Mouse (Mus musculus) ES-Bruce4 (cell line): ENCODE results near the gene Cacng2. TPM values are rescaled to one million over a fixed set of nuclear protein-coding genes. Genes with fewer than 3 reads are reported as not detected.

Experiments used
- H3K27ac ChIP-seq: 2 replicates; pipeline ENCODE4 v1.5.1; 2012; ENCODE audit warnings: low read length, inconsistent platforms; ENCODE audit not compliant: insufficient read depth
- H3K27me3 ChIP-seq: 2 replicates; pipeline ENCODE4 v1.6.1; 2012; ENCODE audit warnings: mild to moderate bottlenecking, low read length, inconsistent platforms; ENCODE audit not compliant: control insufficient read depth, poor library complexity, insufficient read depth, severe bottlenecking
- H3K36me3 ChIP-seq: 2 replicates; pipeline ENCODE4 v1.6.1; 2012; ENCODE audit warnings: inconsistent platforms, mild to moderate bottlenecking, low read length, moderate library complexity; ENCODE audit not compliant: control insufficient read depth, poor library complexity, insufficient read depth, severe bottlenecking
- H3K4me1 ChIP-seq: one replicate; pipeline ENCODE4 v1.8.1; 2011; ENCODE audit warnings: low read length; ENCODE audit not compliant: control insufficient read depth, insufficient read depth
- H3K4me3 ChIP-seq: 2 replicates; pipeline ENCODE4 v1.5.1; 2011; ENCODE audit warnings: low read depth, mild to moderate bottlenecking, low read length
- H3K9ac ChIP-seq: 2 replicates; pipeline ENCODE4 v1.6.1; 2012; ENCODE audit warnings: low read depth, mild to moderate bottlenecking, inconsistent platforms; ENCODE audit not compliant: poor library complexity, severe bottlenecking
- H3K9me3 ChIP-seq: replicated peaks from 2 replicates; pipeline ENCODE4 v1.6.1; 2012; ENCODE audit warnings: mild to moderate bottlenecking, low read length, inconsistent platforms; ENCODE audit not compliant: control insufficient read depth, poor library complexity, insufficient read depth, severe bottlenecking
- CTCF ChIP-seq: IDR thresholded peaks from one replicate; pipeline ENCODE4 v1.8.1; 2011; ENCODE audit warnings: low read depth, low read length
- EP300 ChIP-seq: IDR thresholded peaks from 2 replicates; pipeline ENCODE4 v1.6.1; 2011; ENCODE audit warnings: low read depth, low read length; ENCODE audit not compliant: insufficient read depth
- POLR2A ChIP-seq: IDR thresholded peaks from one replicate; pipeline ENCODE4 v1.8.1; 2011; ENCODE audit warnings: low read length; ENCODE audit not compliant: insufficient read depth
- polyA plus RNA-seq: library from polyadenylated mRNA; stranded (reverse); fragments of >200 nt; gene quantifications from 2 replicates; pipeline ENCODE4 v1.2.4, GENCODE M21; 2011; ENCODE audit warnings: low read depth; ENCODE audit not compliant: missing spikeins, insufficient read depth, insufficient read length

The Cacng2 gene
- polyA plus RNA-seq, 1 experiment, result not detected

DNA sequence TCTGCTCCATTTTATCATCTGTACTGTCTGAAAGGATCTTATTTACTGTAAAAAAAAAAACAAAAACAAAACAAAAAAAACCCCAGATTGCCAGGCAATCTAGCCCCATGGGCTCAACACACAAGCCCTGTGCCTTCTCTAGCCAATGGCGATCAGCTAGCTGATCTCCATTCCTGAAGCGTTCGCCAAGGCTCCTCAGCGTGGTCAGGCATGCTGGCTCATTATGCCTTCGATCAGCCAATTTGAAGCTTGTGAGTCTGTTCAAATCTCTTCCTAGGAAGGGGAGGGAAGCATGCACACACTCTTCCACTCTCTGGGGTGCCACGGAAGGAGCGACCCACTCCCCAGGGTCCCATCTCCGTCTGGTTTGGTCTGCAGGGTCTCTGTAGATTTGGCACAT is 37.5 kb upstream of the Cacng2 start:
- Histone ChIP-seq H3K4me3 (no peak overlapping the region), H3K9me3 (no peaks in the 10 kb centered on the region), H3K36me3 (no peaks in the 10 kb centered on the region), H3K27ac (no peak overlapping the region), H3K4me1 (no peaks in the 10 kb centered on the region), H3K27me3 (no peaks in the 10 kb centered on the region), H3K9ac (no peak overlapping the region)
- TF ChIP-seq POLR2A (no peak), EP300 (no peak), CTCF (no peak)

DNA sequence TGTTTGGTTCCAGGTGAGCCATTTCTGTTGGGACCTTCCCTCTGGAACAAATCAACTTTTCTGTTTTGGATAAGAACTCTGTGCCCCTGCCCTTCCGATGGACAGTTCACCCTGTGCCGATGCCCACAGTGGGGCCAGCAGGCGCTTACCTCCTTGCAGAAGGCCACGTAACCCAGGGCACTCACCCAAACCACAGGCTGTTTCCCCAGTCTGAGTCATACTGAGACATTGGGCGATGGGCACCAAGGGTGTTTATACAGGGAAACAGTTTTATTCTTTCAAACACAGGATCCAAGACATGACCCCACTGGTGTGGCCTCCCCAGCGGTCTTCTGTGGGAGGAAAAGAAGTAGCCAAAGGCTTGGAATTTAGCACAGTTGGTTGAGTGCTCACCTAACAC is 35.6 kb upstream of the Cacng2 start:
- H3K9me3 ChIP-seq, result no peaks in the 10 kb centered on the region
- H3K9ac ChIP-seq, result no peak overlapping the region
- H3K4me3 ChIP-seq, result no peak overlapping the region
- no peak for TF ChIP-seq CTCF
- no peak overlapping the region for H3K27ac ChIP-seq
- H3K36me3 ChIP-seq, result no peaks in the 10 kb centered on the region
- no peaks in the 10 kb centered on the region for H3K27me3 ChIP-seq
- H3K4me1 ChIP-seq, result no peaks in the 10 kb centered on the region

DNA sequence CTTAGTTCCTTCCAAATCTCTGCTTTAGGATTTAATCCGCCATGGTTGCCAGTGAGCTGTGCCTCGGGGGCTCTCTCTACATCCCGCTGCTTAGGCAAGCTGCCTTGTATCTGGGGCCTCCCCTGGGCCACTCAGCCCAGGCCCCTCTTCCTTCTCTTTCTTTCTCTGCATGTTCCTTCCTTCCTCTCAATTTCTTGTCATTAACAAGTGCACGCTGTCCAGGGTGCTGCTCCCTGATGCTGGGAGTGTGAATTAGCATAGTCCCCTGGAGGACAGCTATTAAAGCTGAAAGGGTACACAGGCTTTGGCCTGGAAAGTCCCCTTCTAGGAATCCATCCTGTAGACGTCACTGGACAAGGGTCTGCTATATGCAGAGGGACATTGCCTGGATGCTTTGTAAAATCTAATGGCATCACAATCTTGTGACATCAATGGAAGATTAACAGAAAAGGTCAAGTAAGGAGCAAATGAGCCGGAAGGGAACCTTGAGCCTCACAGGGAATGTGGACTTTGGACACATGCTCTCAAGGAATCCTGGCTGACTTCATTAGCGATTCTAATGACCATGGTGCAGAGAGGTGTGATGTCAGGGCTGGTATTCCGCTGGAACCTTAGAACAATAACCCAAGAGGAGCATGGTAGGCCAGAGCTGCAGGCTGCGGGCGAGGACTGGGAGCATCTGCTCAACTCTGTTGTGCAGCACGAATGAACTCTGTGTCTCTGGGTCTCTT is 33.4 kb upstream of the Cacng2 start:
- H3K9ac ChIP-seq, result no peak overlapping the region
- H3K36me3 ChIP-seq, result no peaks in the 10 kb centered on the region
- H3K9me3 ChIP-seq, result no peaks in the 10 kb centered on the region
- H3K27me3 ChIP-seq, result no peaks in the 10 kb centered on the region
- H3K4me3 ChIP-seq, result no peak overlapping the region
- no peak for TF ChIP-seq POLR2A
- TF ChIP-seq CTCF, result no peak
- TF ChIP-seq EP300, result no peak
- no peak overlapping the region for H3K27ac ChIP-seq
- H3K4me1 ChIP-seq, result no peaks in the 10 kb centered on the region

DNA sequence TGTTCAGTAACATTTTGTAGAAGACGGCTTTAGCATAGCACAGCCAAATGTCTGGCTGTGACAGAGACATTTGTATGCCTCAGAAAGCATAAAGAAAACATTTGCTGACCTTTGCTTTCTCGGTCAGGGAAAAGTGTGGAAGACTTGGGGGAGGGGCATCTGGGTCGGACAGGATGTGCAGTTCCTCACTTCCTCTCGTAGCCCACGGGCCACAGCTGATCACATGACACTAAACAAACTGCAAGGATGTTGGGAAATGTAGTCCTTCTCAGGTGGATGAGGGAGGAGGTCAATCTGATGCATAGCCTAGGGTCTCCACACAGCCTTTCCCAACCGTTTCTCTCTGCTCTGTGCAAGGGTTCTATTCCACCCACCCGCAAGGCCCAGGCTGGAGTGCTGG is 28.7 kb upstream of the Cacng2 start:
- H3K4me1 ChIP-seq, result no peaks in the 10 kb centered on the region
- H3K9ac ChIP-seq, result no peak overlapping the region
- H3K27me3 ChIP-seq, result no peaks in the 10 kb centered on the region
- no peaks in the 10 kb centered on the region for H3K9me3 ChIP-seq
- no peaks in the 10 kb centered on the region for H3K36me3 ChIP-seq
- no peak for TF ChIP-seq POLR2A
- no peak for TF ChIP-seq CTCF
- no peak for TF ChIP-seq EP300
- no peak overlapping the region for H3K27ac ChIP-seq
- no peak overlapping the region for H3K4me3 ChIP-seq

DNA sequence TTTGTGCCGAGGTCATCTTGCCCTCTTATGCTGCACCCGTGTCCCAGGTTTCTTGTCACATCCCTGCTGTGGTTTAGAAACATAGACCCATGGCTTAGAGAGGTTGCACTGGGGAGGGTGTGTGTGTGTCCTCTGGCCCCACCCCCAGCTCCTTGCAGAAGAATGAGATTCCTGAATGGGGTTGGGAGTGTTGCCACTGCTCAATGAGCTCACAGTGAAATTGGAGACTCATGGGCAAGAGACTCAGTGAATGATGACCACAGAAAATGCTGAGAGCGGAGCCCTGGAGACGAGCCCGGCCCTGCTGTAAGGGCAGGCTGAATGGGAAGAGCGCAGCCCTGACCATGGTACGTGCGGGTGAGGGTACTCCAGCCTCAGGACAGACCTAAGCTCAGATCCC is 20.4 kb upstream of the Cacng2 start:
- H3K27ac ChIP-seq, result no peak overlapping the region
- no peak overlapping the region for H3K4me3 ChIP-seq
- no peaks in the 10 kb centered on the region for H3K36me3 ChIP-seq
- TF ChIP-seq POLR2A (no peak), CTCF (no peak), EP300 (no peak)
- no peaks in the 10 kb centered on the region for H3K27me3 ChIP-seq
- no peak overlapping the region for H3K9ac ChIP-seq
- H3K9me3 ChIP-seq, result no peaks in the 10 kb centered on the region
- no peaks in the 10 kb centered on the region for H3K4me1 ChIP-seq

DNA sequence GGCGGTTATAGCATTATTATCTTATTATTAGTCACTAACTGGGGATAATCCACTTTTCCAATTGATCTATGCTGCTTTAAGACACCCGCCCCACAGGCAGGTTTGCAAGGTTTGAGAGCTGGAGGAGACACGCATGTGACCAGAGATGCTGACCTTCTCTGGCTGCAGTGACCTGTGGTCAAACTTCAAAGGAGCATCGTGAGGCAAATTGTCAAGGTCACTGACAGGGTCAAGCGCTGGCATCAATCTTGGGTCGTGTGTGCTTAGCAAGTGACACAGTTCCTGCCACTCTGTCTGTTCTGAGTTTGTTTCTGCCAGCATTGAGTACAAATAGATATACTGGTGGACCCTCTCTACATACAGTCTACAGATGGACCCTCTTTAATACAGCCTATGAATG is 14.8 kb upstream of the Cacng2 start:
- H3K4me1 ChIP-seq, result no peaks in the 10 kb centered on the region
- H3K27ac ChIP-seq, result no peak overlapping the region
- no peaks in the 10 kb centered on the region for H3K27me3 ChIP-seq
- H3K4me3 ChIP-seq, result no peak overlapping the region
- no peaks in the 10 kb centered on the region for H3K9me3 ChIP-seq
- H3K9ac ChIP-seq, result no peak overlapping the region
- TF ChIP-seq EP300 (no peak), CTCF (no peak), POLR2A (no peak)
- no peaks in the 10 kb centered on the region for H3K36me3 ChIP-seq
